Mouse (Mus musculus): ENCODE results near the gene Gm8332.
"Not testable (repeated sequence)": the region's sequence is repeated elsewhere in the genome, so short reads cannot be mapped to it uniquely, and the experiment has no call there.

The Gm8332 gene

GRCm38 (mm10) chr12:88250000-88250399, at the start of gene Gm8332:
Gm8332 (minus strand) TSS chr12:88250100.
- not testable (repeated sequence) for DNase-seq

GRCm38 (mm10) chr12:88297171-88297570, 47.3 kb upstream of the Gm8332 start:
- DNase-seq: not testable (repeated sequence)

GRCm38 (mm10) chr12:88293082-88293481, 43.2 kb upstream of the Gm8332 start:
- DNase-seq: not testable (repeated sequence)

DNA sequence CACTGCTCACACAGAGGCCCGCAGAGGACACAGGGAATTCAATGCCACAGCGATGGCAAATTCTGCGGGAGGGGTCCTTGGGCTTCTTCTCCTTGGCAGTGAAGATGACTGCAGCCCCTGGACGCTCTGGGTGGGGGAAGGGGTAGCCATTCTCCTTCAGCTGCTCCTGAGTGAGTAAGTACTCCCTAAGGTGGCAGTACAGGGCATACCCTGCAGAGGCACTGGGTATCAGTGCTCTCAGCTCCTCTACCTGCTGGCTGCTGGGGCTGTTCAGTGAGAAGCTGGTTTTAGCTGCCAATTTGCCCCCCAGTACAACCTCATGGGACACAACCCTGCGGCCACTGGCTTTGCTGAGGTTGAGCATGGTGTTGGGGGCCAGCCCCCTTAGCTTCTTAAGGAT, 35.3 kb upstream of the Gm8332 start:
- DNase-seq: not testable (repeated sequence)

- DNase-seq: not testable (repeated sequence)
These were observed 24.5 kb upstream of the Gm8332 start, which contains the start of gene Gm5662 for GRCm38 (mm10) chr12:88274400-88274799. Gm5662 (minus strand) TSS chr12:88274500.

GRCm38 (mm10) chr12:88257241-88257640, 7.3 kb upstream of the Gm8332 start:
- no peak for DNase-seq

DNA sequence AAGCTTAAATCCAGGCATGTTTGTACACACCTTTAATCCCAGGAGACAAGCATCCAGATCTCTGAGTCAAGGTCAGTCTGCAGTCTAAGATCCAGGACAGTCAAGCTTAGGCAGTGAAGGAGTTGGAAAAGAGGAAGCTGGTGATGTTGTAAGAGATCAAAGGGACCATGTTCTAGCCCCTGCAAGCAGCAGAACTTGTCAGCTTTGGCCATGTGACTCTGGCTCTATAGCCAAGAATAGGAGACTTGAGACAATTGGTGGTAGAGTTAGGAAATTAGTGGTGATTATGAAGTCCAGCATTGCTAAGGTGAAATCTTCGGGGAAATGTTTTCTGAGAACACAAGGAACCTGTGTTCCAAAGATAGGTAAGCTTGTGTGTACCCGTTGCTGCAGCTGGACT, 6.0 kb upstream of the Gm8332 start:
- not testable (repeated sequence) for DNase-seq

GRCm38 (mm10) chr12:88245786-88246185, 4.1 kb downstream of the Gm8332 start:
- not testable (repeated sequence) for DNase-seq

DNA sequence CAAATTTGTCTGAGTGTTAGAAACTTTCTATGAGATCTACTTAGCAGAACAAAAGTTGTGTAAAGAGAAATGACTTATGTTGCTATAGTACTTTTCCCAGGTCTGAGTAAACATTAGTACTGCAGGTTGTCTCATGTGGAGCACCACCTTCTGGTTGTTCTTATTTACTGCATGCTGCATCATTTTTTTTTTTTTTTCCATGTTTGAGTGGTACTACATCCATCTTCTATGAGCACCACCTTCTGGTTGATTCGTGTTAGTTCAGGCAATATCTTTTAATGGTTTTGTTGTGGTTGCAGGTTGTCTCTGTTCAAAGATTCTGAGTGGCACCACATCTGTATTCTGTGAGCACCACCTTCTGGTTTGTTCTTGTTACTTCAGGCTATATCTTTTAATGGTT, 7.0 kb downstream of the Gm8332 start:
- DNase-seq: not testable (repeated sequence)

DNA sequence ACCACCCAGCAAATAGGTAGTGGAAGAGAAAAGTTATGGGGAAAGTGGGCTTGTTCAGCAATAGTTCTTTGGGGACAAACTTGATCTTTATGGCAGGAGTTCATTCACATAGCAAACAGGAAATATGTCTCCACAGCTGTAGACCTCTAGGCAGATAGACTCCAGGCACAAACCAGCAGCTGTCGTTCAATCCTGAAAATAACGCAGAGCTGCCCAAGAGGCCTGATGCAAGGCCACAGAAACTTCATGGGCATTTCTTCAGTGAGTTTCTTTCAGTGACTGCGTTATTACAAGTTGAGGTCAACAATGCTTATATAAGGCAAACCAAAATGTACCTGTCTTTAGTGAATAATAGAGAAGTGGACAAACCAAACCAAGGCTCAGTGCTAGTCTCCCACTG, 30.5 kb downstream of the Gm8332 start:
- no peak for DNase-seq

GRCm38 (mm10) chr12:88218059-88218458, 31.8 kb downstream of the Gm8332 start:
- not testable (repeated sequence) for DNase-seq

- no peak for DNase-seq
These were observed 35.3 kb downstream of the Gm8332 start for GRCm38 (mm10) chr12:88214641-88215040.

GRCm38 (mm10) chr12:88211458-88211857, 38.4 kb downstream of the Gm8332 start:
- not testable (repeated sequence) for DNase-seq

GRCm38 (mm10) chr12:88202856-88203255, 47.0 kb downstream of the Gm8332 start:
- DNase-seq: no peak
